10 mouse cellular contexts compared by ENCODE assay signal in the genomic region with DNA sequence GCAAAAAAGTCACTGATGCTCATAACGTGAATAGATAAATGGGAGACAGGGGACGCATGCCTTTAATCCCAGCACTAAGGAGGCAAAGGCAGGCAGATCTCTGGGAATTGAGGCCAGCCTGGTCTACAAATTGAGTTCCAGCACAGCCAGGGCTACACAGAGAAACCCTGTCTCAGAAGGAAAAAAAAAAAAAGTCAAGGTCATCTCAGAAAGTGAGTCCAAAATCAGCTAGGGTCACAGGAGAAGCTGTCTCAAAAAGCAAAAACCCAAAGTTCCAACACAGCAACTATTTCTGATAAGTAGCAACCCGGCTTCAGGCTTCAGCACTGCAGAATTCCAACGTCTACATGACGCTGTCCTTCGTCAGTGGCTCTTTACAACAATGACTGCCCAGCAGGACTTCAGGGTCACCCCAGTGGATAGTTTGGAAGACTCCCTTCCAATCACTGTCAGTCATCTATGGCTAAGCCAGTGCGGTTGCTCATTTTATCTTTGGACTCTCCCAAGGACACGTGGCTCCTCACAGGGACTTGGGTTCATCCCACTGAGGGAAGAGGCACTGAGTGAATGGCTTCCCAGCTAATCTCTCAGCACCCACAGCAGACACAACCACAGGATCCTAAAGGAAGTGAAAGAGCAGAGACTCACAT. TPM values are rescaled to one million over a fixed set of nuclear protein-coding genes. Genes with fewer than 3 reads are reported as not detected.
DNase-seq lines count a peak whose midpoint lies in the region; ATAC-seq and TF ChIP-seq lines count a peak whose summit lies in the region.
"Had no signal": no experiment of that assay in that cellular context is flagged by ENCODE, and none has a peak within 500 bp of the region (broad histone marks: within the 10 kb centered on the region; RNA-seq: fewer than 3 reads in every experiment).

No protein-coding gene starts in this region.

- TF ChIP-seq EP300 in CH12.LX (IDR thresholded peaks at IDR 0.05; ENCODE audit: low read length) (no peak; the same call in 1 of the 2 replicates), ES-Bruce4 (IDR thresholded peaks at IDR 0.05; ENCODE audit: insufficient read depth, low read depth, low read length) (no peak)

- H3K4me1 ChIP-seq in intestine, embryonic 14.5 days (replicated peaks; ENCODE audit: control insufficient read depth, insufficient read depth, low read length) = 0 out of 2 replicates have a peak, but pooled peaks cover 4% of the 10 kb centered on the region
- peaks cover 4% of the 10 kb centered on the region; the same call in 1 of the 2 replicates for H3K4me1 ChIP-seq in intestine, embryonic 16.5 days (ENCODE audit: control insufficient read depth, insufficient read depth, low read length)
- H3K4me1 ChIP-seq in CH12.LX (ENCODE audit: control insufficient read depth in 1 of 2, insufficient read depth in 2 of 2) (peaks cover 35 to 62% of the 10 kb centered on the region in 2 experiments), ES-Bruce4 (ENCODE audit: control insufficient read depth, insufficient read depth, low read length) (no peaks in the 10 kb centered on the region)
- H3K4me1 ChIP-seq in heart, embryonic 14.5 days (ENCODE audit: control insufficient read depth in 2 of 2, insufficient read depth in 2 of 2, low read length in 2 of 2) = 0 out of 4 replicates have a peak, but pooled peaks cover 0 to 3% of the 10 kb centered on the region in 2 experiments
- H3K4me1 ChIP-seq: forebrain, embryonic 10.5 days; limb, embryonic 12.5 days had no signal

- no peak for TF ChIP-seq POLR2A in CH12.LX (IDR thresholded peaks at IDR 0.05; ENCODE audit: low read depth, low read length)
- no peak for TF ChIP-seq POLR2A in ES-Bruce4 (IDR thresholded peaks at IDR 0.05; ENCODE audit: insufficient read depth, low read length)

- H3K36me3 ChIP-seq in intestine, embryonic 14.5 days (ENCODE audit: control insufficient read depth, insufficient read depth, low read length) = peaks cover 63% of the 10 kb centered on the region
- 0 out of 2 replicates have a peak, but pooled peaks cover 10% of the 10 kb centered on the region for H3K36me3 ChIP-seq in intestine, embryonic 16.5 days (ENCODE audit: control insufficient read depth, insufficient read depth, low read length)
- H3K36me3 ChIP-seq in CH12.LX (replicated peaks in 1 of 2; ENCODE audit: control insufficient read depth in 1 of 2, insufficient read depth in 1 of 2, low read length in 1 of 2) (peaks cover 69 to 87% of the 10 kb centered on the region in 2 experiments), ES-Bruce4 (ENCODE audit: control insufficient read depth, insufficient read depth, low read length, poor library complexity, severe bottlenecking) (peaks cover 74% of the 10 kb centered on the region)
- H3K36me3 ChIP-seq in heart, embryonic 14.5 days (ENCODE audit: control insufficient read depth, insufficient read depth, low read length) = peaks cover 75% of the 10 kb centered on the region

- no peaks in the 10 kb centered on the region for H3K9me3 ChIP-seq in intestine, embryonic 14.5 days (ENCODE audit: control insufficient read depth, low read length)
- H3K9me3 ChIP-seq in intestine, embryonic 16.5 days (ENCODE audit: control insufficient read depth, low read length) = no peaks in the 10 kb centered on the region
- H3K9me3 ChIP-seq in CH12.LX (replicated peaks; ENCODE audit: low read length) (no peaks in the 10 kb centered on the region), ES-Bruce4 (replicated peaks; ENCODE audit: control insufficient read depth, insufficient read depth, low read length, poor library complexity, severe bottlenecking) (no peaks in the 10 kb centered on the region)
- no peaks in the 10 kb centered on the region for H3K9me3 ChIP-seq in heart, embryonic 14.5 days (ENCODE audit: control insufficient read depth, low read length)
- H3K9me3 ChIP-seq: forebrain, embryonic 10.5 days; limb, embryonic 12.5 days had no signal

- in situ Hi-C loops in CH12.LX (cut with MboI; ENCODE audit: low pct_ligation_motif_present, low pct_unique_long_range_greater_than_20kb, low sequenced_read_pairs) = loop anchor here (5.0 kb wide), 1 partner anchor 101 kb away; no protein-coding TSS in a partner anchor

- no peak overlapping the region for H3K4me3 ChIP-seq in intestine, embryonic 14.5 days (ENCODE audit: low read depth, low read length)
- no peak overlapping the region for H3K4me3 ChIP-seq in intestine, embryonic 16.5 days (ENCODE audit: low read length)
- H3K4me3 ChIP-seq in CH12.LX (replicated peaks in 1 of 3; ENCODE audit: low read depth in 2 of 3, low read length in 2 of 3, poor library complexity in 1 of 3) = peak overlapping the region in 1 of 3 experiments; percentile 5
- no peak overlapping the region for H3K4me3 ChIP-seq in ES-Bruce4 (ENCODE audit: low read depth, low read length)
- no peak overlapping the region for H3K4me3 ChIP-seq in heart, embryonic 14.5 days (ENCODE audit: control insufficient read depth in 1 of 2, insufficient read depth in 1 of 2, low read depth in 1 of 2, low read length in 2 of 2)
- H3K4me3 ChIP-seq: forebrain, embryonic 10.5 days; limb, embryonic 12.5 days had no signal

- peaks cover 22% of the 10 kb centered on the region for H3K79me2 ChIP-seq in CH12.LX (replicated peaks; ENCODE audit: control insufficient read depth, extremely low read depth, insufficient read depth, poor library complexity, severe bottlenecking)

- no peak for ATAC-seq in intestine, embryonic 14.5 days (replicated peaks; ENCODE audit: low FRiP score, low TSS enrichment, low read depth)
- no peak for ATAC-seq in intestine, embryonic 16.5 days
- no peak for ATAC-seq in heart, embryonic 14.5 days (ENCODE audit: insufficient number of reproducible peaks, insufficient read depth, low FRiP score, low read depth)
- ATAC-seq in monocyte, adult 5-6 weeks (replicated peaks; ENCODE audit: insufficient number of reproducible peaks, low FRiP score, low TSS enrichment, poor library complexity, severe bottlenecking) = no peak
- ATAC-seq: midbrain, embryonic 16.5 days had no signal

- H3K9ac ChIP-seq in intestine, embryonic 14.5 days (ENCODE audit: low read length) = no peak overlapping the region
- H3K9ac ChIP-seq in intestine, embryonic 16.5 days (ENCODE audit: low read depth, low read length) = no peak overlapping the region
- H3K9ac ChIP-seq in CH12.LX (ENCODE audit: insufficient read depth, low read depth) = peak overlapping the region; percentile 49
- H3K9ac ChIP-seq in ES-Bruce4 (ENCODE audit: low read depth, poor library complexity, severe bottlenecking) = no peak overlapping the region
- no peak overlapping the region for H3K9ac ChIP-seq in heart, embryonic 14.5 days (ENCODE audit: low read length)
- H3K9ac ChIP-seq: limb, embryonic 12.5 days had no signal

- dilution Hi-C loops in CH12.LX (cut with MboI; ENCODE audit: extremely low pct_ligation_motif_present, extremely low pct_unique_long_range_greater_than_20kb, low sequenced_read_pairs) = no loop called here

- no peak for TF ChIP-seq CTCF in CH12.LX (conservative IDR thresholded peaks at IDR 0.05 in 1 of 2, IDR thresholded peaks at IDR 0.05 in 1 of 2; ENCODE audit: low read depth in 2 of 2, low read length in 2 of 2)
- TF ChIP-seq CTCF in ES-Bruce4 (IDR thresholded peaks at IDR 0.05; ENCODE audit: low read depth, low read length) = no peak

- 76% methylated on average over 8 of the region's 8 CpGs for WGBS in intestine, embryonic 14.5 days
- WGBS in intestine, embryonic 16.5 days = 79% methylated on average over 8 of the region's 8 CpGs
- 42% methylated on average over 8 of the region's 8 CpGs for WGBS in heart, embryonic 14.5 days

- H3K27me3 ChIP-seq in intestine, embryonic 14.5 days (replicated peaks; ENCODE audit: control insufficient read depth, insufficient read depth, low read length) = no peaks in the 10 kb centered on the region
- H3K27me3 ChIP-seq in intestine, embryonic 16.5 days (replicated peaks; ENCODE audit: control insufficient read depth, insufficient read depth, low read length) = no peaks in the 10 kb centered on the region
- H3K27me3 ChIP-seq in CH12.LX (replicated peaks) (no peaks in the 10 kb centered on the region), ES-Bruce4 (ENCODE audit: control insufficient read depth, insufficient read depth, low read length, poor library complexity, severe bottlenecking) (no peaks in the 10 kb centered on the region)
- H3K27me3 ChIP-seq in heart, embryonic 14.5 days (ENCODE audit: control insufficient read depth, insufficient read depth, low read length) = no peaks in the 10 kb centered on the region
- H3K27me3 ChIP-seq: limb, embryonic 12.5 days had no signal

- H3K4me2 ChIP-seq in intestine, embryonic 14.5 days (ENCODE audit: low read length) = no peak overlapping the region
- no peak overlapping the region for H3K4me2 ChIP-seq in intestine, embryonic 16.5 days (ENCODE audit: low read depth, low read length)
- peak overlapping the region; percentile 68 for H3K4me2 ChIP-seq in CH12.LX (ENCODE audit: insufficient read depth, low read depth, poor library complexity, severe bottlenecking)
- no peak overlapping the region for H3K4me2 ChIP-seq in heart, embryonic 14.5 days (ENCODE audit: low read length)
- H3K4me2 ChIP-seq: limb, embryonic 12.5 days had no signal

- H3K27ac ChIP-seq in intestine, embryonic 14.5 days (ENCODE audit: low read depth) = 0 out of 2 replicates have a peak overlapping the region, but pooled peaks have one; percentile 19
- no peak overlapping the region for H3K27ac ChIP-seq in intestine, embryonic 16.5 days (ENCODE audit: low read length)
- peak overlapping the region; percentile 94 for H3K27ac ChIP-seq in CH12.LX (ENCODE audit: insufficient read depth, low read depth)
- peak overlapping the region; percentile 63 for H3K27ac ChIP-seq in ES-Bruce4 (ENCODE audit: insufficient read depth, low read length)
- H3K27ac ChIP-seq in heart, embryonic 14.5 days (replicated peaks in 1 of 2; ENCODE audit: control insufficient read depth in 1 of 2, insufficient read depth in 1 of 2, low read depth in 2 of 2, low read length in 2 of 2) = peak overlapping the region; percentile 0 to 34; a peak in 2 of 4 replicates
- H3K27ac ChIP-seq: forebrain, embryonic 10.5 days; limb, embryonic 12.5 days had no signal

- no peak for DNase-seq in intestine, embryonic 14.5 days (ENCODE audit: low spot score)
- DNase-seq in CH12.LX (ENCODE audit: extremely low read depth) = no peak
- DNase-seq in thymus, adult 18-20 months = no peak

- no peak for TF ChIP-seq RAD21 in CH12.LX (IDR thresholded peaks at IDR 0.05; ENCODE audit: low read depth, low read length)

RNA-seq across cellular contexts. Expression of gene Hk2, which starts 33.3 kb away (rescaled TPM):
- polyA plus RNA-seq in intestine, embryonic 14.5 days (2014; fragmentation: Nextera tagmentation; extraction: Ambion mirVana) = 31.9 and 32.3 TPM in 2 replicates
- 14.7 and 18.0 TPM in 2 replicates for polyA plus RNA-seq in intestine, embryonic 16.5 days (2015; fragmentation: Nextera tagmentation; extraction: Ambion mirVana)
- total RNA-seq in CH12.LX (2012; rRNA removed) (127 and 149 TPM in 2 replicates), CH12.LX (2014; rRNA removed) (56.0 and 64.2 TPM in 2 replicates)
- polyA plus RNA-seq in CH12.LX (2012; ENCODE audit: insufficient read length, low read depth) (68.4 and 75.3 TPM in 2 replicates), ES-Bruce4 (2011; ENCODE audit: insufficient read depth, insufficient read length, low read depth, missing spikeins) (78.6 and 83.0 TPM in 2 replicates)
- polyA plus RNA-seq in heart, embryonic 14.5 days (2014; fragmentation: Nextera tagmentation; extraction: Ambion mirVana) = 31.0 and 38.0 TPM in 2 replicates
- 40.8 to 76.5 TPM (median 73.2 TPM) in 3 replicates for total RNA-seq in monocyte, adult 5-6 weeks (2017)

RNA-seq across cellular contexts. Expression of gene Pole4, which starts 35.8 kb away (rescaled TPM):
- polyA plus RNA-seq in intestine, embryonic 14.5 days (2014; fragmentation: Nextera tagmentation; extraction: Ambion mirVana) = 107 and 116 TPM in 2 replicates
- polyA plus RNA-seq in intestine, embryonic 16.5 days (2015; fragmentation: Nextera tagmentation; extraction: Ambion mirVana) = 80.1 and 82.6 TPM in 2 replicates
- total RNA-seq in CH12.LX (2012; rRNA removed) (49.7 and 59.1 TPM in 2 replicates), CH12.LX (2014; rRNA removed) (178 and 184 TPM in 2 replicates)
- polyA plus RNA-seq in CH12.LX (2012; ENCODE audit: insufficient read length, low read depth) (79.8 and 88.8 TPM in 2 replicates), ES-Bruce4 (2011; ENCODE audit: insufficient read depth, insufficient read length, low read depth, missing spikeins) (54.0 and 61.1 TPM in 2 replicates)
- 86.6 and 97.1 TPM in 2 replicates for polyA plus RNA-seq in heart, embryonic 14.5 days (2014; fragmentation: Nextera tagmentation; extraction: Ambion mirVana)
- total RNA-seq in monocyte, adult 5-6 weeks (2017) = 56.2 to 83.8 TPM (median 56.4 TPM) in 3 replicates
